Mouse (Mus musculus) forebrain, embryonic 11.5 days (tissue): ENCODE results near the gene Mreg. TPM values are rescaled to one million over a fixed set of nuclear protein-coding genes. Genes with fewer than 3 reads are reported as not detected.
A peak's percentile ranks its signal among the peaks of the same experiment; 100 is the strongest.
"Not testable (repeated sequence)": the region's sequence is repeated elsewhere in the genome, so short reads cannot be mapped to it uniquely, and the experiment has no call there.

ENCODE experiments used
- ATAC-seq: fragments of 200-750 bp; cut with Nextera tagmentation; replicated peaks from 2 replicates; pipeline ENCODE4 v1.8.0; 2017; ENCODE audit warnings: moderate TSS enrichment; ENCODE audit not compliant: low FRiP score
- DNase-seq: peaks from one replicate; pipeline ENCODE4 v3.0.0-alpha.2; 2017; ENCODE audit warnings: low spot score
- H3K27ac ChIP-seq: fragments of 300-500 bp; sonication (generic); 2 replicates; pipeline ENCODE4 v1.5.1; 2014; ENCODE audit warnings: low read depth, low read length
- H3K27me3 ChIP-seq: fragments of 300-500 bp; sonication (generic); 2 replicates; pipeline ENCODE4 v1.6.1; 2014; ENCODE audit warnings: mild to moderate bottlenecking, low read length, mixed read lengths; ENCODE audit not compliant: control insufficient read depth, insufficient read depth
- H3K36me3 ChIP-seq: fragments of 300-500 bp; sonication (generic); 2 replicates; pipeline ENCODE4 v1.6.1; 2014; ENCODE audit warnings: mild to moderate bottlenecking, low read length, moderate library complexity, mixed read lengths; ENCODE audit not compliant: control insufficient read depth, insufficient read depth
- H3K4me1 ChIP-seq: fragments of 300-500 bp; sonication (generic); replicated peaks from 2 replicates; pipeline ENCODE4 v1.6.1; 2014; ENCODE audit warnings: low read length, mixed read lengths; ENCODE audit not compliant: control insufficient read depth, insufficient read depth
- H3K4me2 ChIP-seq: fragments of 300-500 bp; sonication (generic); 2 replicates; pipeline ENCODE4 v1.6.1; 2014; ENCODE audit warnings: low read depth, mild to moderate bottlenecking, low read length, moderate library complexity, mixed read lengths; ENCODE audit not compliant: severe bottlenecking
- H3K4me3 ChIP-seq: fragments of 300-500 bp; sonication (generic); 2 replicates; pipeline ENCODE4 v1.5.1; 2014; ENCODE audit warnings: low read depth, low read length
- H3K9ac ChIP-seq: fragments of 300-500 bp; sonication (generic); 2 replicates; pipeline ENCODE4 v1.6.1; 2014; ENCODE audit warnings: low read length
- H3K9me3 ChIP-seq: fragments of 300-500 bp; sonication (generic); 2 replicates; pipeline ENCODE4 v1.6.1; 2016; ENCODE audit warnings: low read length, mixed read lengths; ENCODE audit not compliant: control insufficient read depth
- WGBS: fragments of 180-500 bp; shearing (Covaris S2); extraction: QIAGEN DNeasy Blood & Tissue Kit; methylation state at CpG from one replicate; pipeline ENCODE4 v1.1.7; 2014; 5-methylcytosine and 5-hydroxymethylcytosine counted together
- polyA plus RNA-seq: library from polyadenylated mRNA; unstranded; fragments of >200 nt; fragmentation: Nextera tagmentation; extraction: Ambion mirVana; gene quantifications from 2 replicates; pipeline ENCODE4 v1.2.1, GENCODE M21; 2014

Mreg gene
- polyA plus RNA-seq, 1 experiment from 2014 or later: 3.3 TPM

DNA sequence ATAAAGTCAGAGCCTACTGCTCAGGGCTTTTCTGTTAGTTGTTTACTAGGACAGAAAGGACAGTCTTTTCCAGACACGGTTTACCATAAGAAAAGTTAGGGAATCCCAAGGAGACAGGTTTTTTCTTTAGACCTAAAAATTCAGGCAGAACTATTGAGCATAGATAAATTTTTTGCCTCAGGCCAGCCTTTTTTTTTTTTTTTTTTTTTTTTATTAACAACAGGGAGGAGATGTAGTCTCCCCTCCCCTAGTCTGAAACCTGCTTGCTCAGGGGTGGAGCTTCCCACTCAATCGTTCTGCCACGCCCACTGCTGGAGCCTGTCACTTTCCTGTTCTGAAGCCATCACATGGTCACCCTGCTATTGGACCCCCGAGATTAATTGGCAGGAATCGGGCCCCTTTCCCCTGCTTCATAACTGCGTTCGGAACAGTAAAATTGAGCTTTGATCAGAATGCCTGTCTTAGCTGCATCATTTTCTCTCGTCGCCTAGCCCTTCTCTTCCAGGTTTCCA is 36.2 kb upstream of the Mreg start:
- not testable (repeated sequence) for H3K27me3 ChIP-seq
- WGBS: 45% methylated on average over 9 of the region's 9 CpGs

DNA sequence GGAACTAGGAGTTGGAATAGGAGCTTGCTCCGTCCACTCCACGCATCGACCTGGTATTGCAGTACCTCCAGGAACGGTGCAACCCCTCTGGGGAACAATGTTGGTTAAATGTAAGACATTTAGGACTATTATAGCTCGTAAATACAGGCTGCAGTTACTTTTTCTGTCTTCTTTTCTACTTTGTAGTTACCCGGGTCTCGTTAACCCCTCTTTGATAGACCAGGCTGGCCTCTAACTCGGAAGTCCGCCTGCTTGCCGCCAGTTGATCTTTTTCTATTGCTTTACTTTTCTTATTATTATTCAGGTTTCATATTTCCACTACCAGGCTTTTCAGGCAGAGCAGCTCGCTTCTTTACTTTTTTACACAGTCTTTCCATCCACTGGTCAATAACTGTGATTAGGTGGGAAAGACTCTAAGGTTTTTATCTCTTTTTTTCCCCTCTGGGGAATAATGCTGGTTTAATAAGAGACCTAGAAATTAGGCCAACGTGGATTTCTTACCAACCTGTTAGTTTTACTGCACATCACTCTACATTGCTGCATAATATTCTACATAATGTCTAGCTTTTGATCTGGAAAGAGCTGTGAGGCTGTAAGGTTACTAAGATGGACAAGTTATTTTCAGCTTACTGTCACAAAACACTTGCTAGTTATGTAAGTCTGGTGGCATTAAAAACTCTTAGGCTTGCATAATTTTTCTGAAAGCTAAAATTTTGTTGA is 32.4 kb upstream of the Mreg start:
- Histone ChIP-seq H3K4me3 (peak overlapping the region; percentile 40; the same call in 1 of the 2 replicates), H3K36me3 (no peaks in the 10 kb centered on the region), H3K27ac (no peak overlapping the region; the same call in 1 of the 2 replicates), H3K27me3 (no peaks in the 10 kb centered on the region), H3K9me3 (no peaks in the 10 kb centered on the region), H3K9ac (no peak overlapping the region), H3K4me2 (peak overlapping the region; percentile 0; the same call in 1 of the 2 replicates), H3K4me1 (no peaks in the 10 kb centered on the region)
- DNase-seq (peak; percentile 72), ATAC-seq (peak; percentile 88)
- WGBS: 1% methylated on average over 12 of the region's 12 CpGs

More for the DNA sequence above, 36.2 kb upstream of the Mreg start:
- not testable (repeated sequence) for DNase-seq, H3K9me3 ChIP-seq, H3K36me3 ChIP-seq, H3K4me1 ChIP-seq, H3K4me2 ChIP-seq, H3K4me3 ChIP-seq, H3K9ac ChIP-seq, H3K27ac ChIP-seq, ATAC-seq

DNA sequence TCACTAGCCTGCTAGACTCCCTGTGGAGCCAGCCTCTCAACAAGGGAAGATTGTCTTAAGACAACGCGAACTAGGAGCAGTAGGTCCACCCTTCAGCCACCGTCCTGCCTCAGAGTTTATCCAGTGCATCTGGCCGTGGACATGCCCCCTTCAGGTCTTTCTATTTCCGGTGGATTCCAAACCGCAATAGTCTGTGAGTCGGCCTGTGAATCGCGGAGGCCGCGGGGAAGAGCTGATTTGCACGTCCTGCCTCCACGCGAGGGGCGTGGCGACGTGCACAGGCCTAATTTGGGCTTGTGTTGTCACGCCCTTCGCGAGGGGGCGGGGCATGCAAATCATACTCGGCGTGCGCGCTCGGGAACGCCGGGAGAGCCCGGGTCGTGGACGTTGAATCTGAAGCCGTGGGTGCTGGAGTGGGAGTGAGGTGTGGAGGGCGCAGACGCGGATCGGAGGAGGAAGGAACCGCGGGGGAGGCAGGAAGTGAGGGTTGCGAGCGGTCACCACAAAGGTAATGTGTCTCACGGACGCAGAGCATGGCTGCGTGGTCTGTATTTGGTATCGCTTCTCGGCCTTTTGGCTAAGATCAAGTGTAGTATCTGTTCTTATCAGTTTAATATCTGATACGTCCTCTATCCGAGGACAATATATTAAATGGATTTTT is 31.7 kb upstream of the Mreg start:
- H3K9ac ChIP-seq: peak overlapping the region; percentile 87
- WGBS: under 1% methylated on average over 45 of the region's 47 CpGs
- no peaks in the 10 kb centered on the region for H3K36me3 ChIP-seq
- H3K4me2 ChIP-seq: peak overlapping the region; percentile 64
- DNase-seq (peak; percentile 97), ATAC-seq (peak; percentile 96)
- H3K9me3 ChIP-seq: no peaks in the 10 kb centered on the region
- peak overlapping the region; percentile 40 for H3K4me3 ChIP-seq
- H3K4me1 ChIP-seq: no peaks in the 10 kb centered on the region
- no peaks in the 10 kb centered on the region for H3K27me3 ChIP-seq
- H3K27ac ChIP-seq: peak overlapping the region; percentile 92

DNA sequence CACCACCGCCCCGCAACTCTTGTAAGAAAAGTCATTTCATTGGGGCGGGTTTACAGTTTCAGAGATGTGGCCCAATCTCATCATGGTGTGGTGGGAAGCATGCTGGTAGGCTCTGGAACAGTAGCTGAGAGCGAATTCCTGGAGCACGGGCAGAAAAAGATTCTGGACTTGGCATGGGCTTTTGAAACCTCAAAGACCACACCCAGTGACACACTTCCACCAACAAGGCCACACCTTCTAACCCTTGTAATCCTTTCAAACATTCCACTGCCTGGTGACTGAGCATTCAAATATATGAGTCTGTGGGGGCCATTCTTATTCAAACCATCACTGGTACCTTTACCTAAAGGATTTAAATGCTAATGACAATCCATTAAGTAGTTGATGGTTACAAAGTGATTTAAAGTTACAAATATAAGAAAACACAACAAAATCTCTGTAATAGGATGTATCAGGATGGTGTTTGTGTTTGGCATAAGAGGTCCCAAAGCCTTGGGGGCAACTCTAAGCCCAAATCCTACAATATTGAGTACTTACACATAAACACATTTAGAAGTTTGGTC is 30.6 kb upstream of the Mreg start:
- no peak for ATAC-seq
- Histone ChIP-seq H3K4me2 (no peak overlapping the region), H3K4me3 (no peak overlapping the region), H3K9me3 (no peaks in the 10 kb centered on the region), H3K9ac (no peak overlapping the region), H3K27me3 (no peaks in the 10 kb centered on the region), H3K4me1 (no peaks in the 10 kb centered on the region), H3K36me3 (no peaks in the 10 kb centered on the region), H3K27ac (no peak overlapping the region)
- no peak for DNase-seq
- WGBS: 79% methylated on average over 5 of the region's 5 CpGs

DNA sequence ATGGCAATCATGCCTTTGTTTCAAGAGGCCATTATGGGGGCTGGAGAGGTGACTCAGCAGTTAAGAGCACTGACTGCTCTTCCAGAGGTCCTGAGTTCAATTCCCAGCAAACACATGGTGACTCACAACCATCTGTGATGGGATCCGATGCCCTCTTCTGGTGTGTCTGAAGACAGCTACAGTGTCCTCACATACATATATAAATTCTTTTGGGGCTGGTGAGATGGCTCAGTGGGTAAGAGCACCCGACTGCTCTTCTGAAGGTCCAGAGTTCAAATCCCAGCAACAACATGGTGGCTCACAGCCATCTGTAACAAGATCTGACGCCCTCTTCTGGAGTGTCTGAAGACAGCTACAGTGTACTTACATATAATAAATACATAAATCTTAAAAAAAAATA is 27.0 kb upstream of the Mreg start:
- 81% methylated on average over 3 of the region's 3 CpGs for WGBS
- H3K9me3 ChIP-seq, H3K27me3 ChIP-seq, DNase-seq, H3K27ac ChIP-seq, H3K4me1 ChIP-seq, ATAC-seq, H3K4me3 ChIP-seq, H3K9ac ChIP-seq, H3K36me3 ChIP-seq, H3K4me2 ChIP-seq: not testable (repeated sequence)

DNA sequence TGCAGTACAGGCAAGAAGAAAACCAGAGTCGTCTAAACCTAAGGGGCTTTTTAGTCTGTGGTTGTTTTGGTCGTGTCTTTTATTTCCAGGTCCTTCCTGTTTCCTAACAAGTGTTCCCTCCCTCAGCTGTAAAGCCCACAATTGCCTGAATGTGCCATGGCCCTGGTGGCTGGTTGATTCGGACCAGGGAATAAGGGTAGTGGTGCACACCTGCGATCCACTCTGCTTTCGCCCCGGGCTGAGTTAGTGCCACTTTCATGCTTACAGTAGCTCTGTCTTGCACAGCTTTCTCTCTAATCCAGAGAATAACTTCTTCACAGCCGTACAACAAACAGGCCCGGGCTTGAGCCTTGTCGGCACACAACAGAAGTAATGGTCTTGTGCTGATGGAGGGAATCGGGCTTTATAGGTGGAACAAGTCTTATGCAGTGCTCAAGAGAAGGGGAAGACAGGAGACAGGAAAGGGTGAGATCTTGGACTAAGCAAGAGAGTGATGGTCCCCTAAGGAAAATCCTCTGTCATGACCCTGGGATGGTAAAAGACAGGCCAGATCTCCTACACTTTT is 26.0 kb upstream of the Mreg start:
- H3K9ac ChIP-seq: no peak overlapping the region
- DNase-seq (no peak), ATAC-seq (no peak)
- H3K4me2 ChIP-seq: no peak overlapping the region
- H3K27ac ChIP-seq: no peak overlapping the region
- no peaks in the 10 kb centered on the region for H3K4me1 ChIP-seq
- no peak overlapping the region for H3K4me3 ChIP-seq
- no peaks in the 10 kb centered on the region for H3K36me3 ChIP-seq
- H3K27me3 ChIP-seq: no peaks in the 10 kb centered on the region; the same call in 1 of the 2 replicates
- no peaks in the 10 kb centered on the region for H3K9me3 ChIP-seq
- 66% methylated on average over 10 of the region's 10 CpGs for WGBS

DNA sequence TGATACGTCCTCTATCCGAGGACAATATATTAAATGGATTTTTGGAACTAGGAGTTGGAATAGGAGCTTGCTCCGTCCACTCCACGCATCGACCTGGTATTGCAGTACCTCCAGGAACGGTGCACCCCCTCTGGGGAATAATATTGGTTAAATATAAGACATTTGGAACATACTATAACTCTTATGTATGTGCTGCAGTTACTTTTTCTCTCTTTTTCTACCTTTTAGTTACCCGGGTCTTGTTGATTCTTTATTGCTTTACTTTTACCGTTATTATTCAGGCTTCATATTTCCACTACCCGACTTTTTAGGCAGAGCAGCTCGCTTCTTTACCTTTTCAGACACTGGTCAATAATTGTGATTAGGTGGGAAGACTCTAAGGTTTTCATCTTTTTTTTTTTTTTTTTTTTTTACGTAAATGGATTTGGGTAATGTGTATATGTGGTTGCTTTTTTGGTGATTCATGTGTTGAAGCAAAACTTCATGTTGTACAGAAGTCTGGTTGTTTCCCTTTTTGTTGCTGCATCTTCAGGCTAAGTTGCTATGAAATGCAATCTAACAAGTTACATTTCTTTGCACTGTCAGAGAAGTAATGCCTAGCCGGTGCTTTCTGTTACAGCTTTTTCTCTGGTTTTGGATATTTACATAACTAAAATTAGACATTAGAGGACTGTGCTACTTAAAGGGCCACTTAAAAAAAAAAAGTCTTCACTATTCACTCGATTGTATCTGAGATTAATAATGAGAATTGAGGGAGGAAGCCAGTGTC is 25.1 kb upstream of the Mreg start:
- DNase-seq (no peak), ATAC-seq (no peak)
- Histone ChIP-seq H3K4me3 (no peak overlapping the region), H3K4me1 (no peaks in the 10 kb centered on the region), H3K36me3 (no peaks in the 10 kb centered on the region), H3K27ac (no peak overlapping the region), H3K9me3 (no peaks in the 10 kb centered on the region), H3K27me3 (no peaks in the 10 kb centered on the region; the same call in 1 of the 2 replicates), H3K4me2 (peak overlapping the region; percentile 20; the same call in 1 of the 2 replicates), H3K9ac (no peak overlapping the region)
- WGBS: 9% methylated on average over 11 of the region's 13 CpGs
